Mouse (Mus musculus) heart, embryonic 13.5 days (tissue): ENCODE measurements around the gene Golm1. TPM values are rescaled to one million over a fixed set of nuclear protein-coding genes. Genes with fewer than 3 reads are reported as not detected.

Source experiments
- ATAC-seq: fragments of 200-750 bp; cut with Nextera tagmentation; 2 replicates; pipeline ENCODE4 v1.8.0; 2017; ENCODE audit warnings: moderate TSS enrichment; ENCODE audit not compliant: insufficient number of reproducible peaks, low FRiP score, low TSS enrichment; ENCODE audit errors: extremely low read depth
- H3K27ac ChIP-seq: fragments of 300-500 bp; sonication (generic); replicated peaks from 2 replicates; pipeline ENCODE4 v1.5.1; 2015; ENCODE audit warnings: moderate library complexity, mild to moderate bottlenecking, inconsistent platforms
- H3K27me3 ChIP-seq: fragments of 300-500 bp; sonication (generic); replicated peaks from 2 replicates; pipeline ENCODE4 v1.6.1; 2015; ENCODE audit warnings: mild to moderate bottlenecking, inconsistent platforms
- H3K36me3 ChIP-seq: fragments of 300-500 bp; sonication (generic); 2 replicates; pipeline ENCODE4 v1.6.1; 2015; ENCODE audit warnings: mild to moderate bottlenecking, inconsistent platforms
- H3K4me1 ChIP-seq: fragments of 300-500 bp; sonication (generic); 2 replicates; pipeline ENCODE4 v1.6.1; 2015; ENCODE audit warnings: inconsistent platforms
- H3K4me2 ChIP-seq: fragments of 300-500 bp; sonication (generic); 2 replicates; pipeline ENCODE4 v1.6.1; 2015; ENCODE audit warnings: inconsistent platforms, mild to moderate bottlenecking, moderate library complexity
- H3K4me3 ChIP-seq: fragments of 300-500 bp; sonication (generic); 2 replicates; pipeline ENCODE4 v1.5.1; 2015; ENCODE audit warnings: moderate library complexity, mild to moderate bottlenecking, inconsistent platforms
- H3K9ac ChIP-seq: fragments of 300-500 bp; sonication (generic); 2 replicates; pipeline ENCODE4 v1.6.1; 2015; ENCODE audit warnings: inconsistent platforms, mild to moderate bottlenecking, moderate library complexity
- H3K9me3 ChIP-seq: fragments of 300-500 bp; sonication (generic); 2 replicates; pipeline ENCODE4 v1.6.1; 2016; ENCODE audit warnings: inconsistent platforms
- WGBS: fragments of 180-500 bp; shearing (Covaris S2); methylation state at CpG from one replicate; pipeline ENCODE4 v1.1.7; 2015; ENCODE audit warnings: mixed read lengths; 5-methylcytosine and 5-hydroxymethylcytosine counted together
- polyA plus RNA-seq: library from polyadenylated mRNA; unstranded; fragments of >200 nt; fragmentation: Nextera tagmentation; extraction: Ambion mirVana; gene quantifications from 2 replicates; pipeline ENCODE4 v1.2.1, GENCODE M21; 2015

Gene Golm1
- polyA plus RNA-seq, 1 experiment from 2014 or later, result 51.3 TPM

- H3K27me3 ChIP-seq, result no peaks in the 10 kb centered on the region
- ATAC-seq, result no peak
- H3K9ac ChIP-seq, result no peak overlapping the region
- H3K9me3 ChIP-seq, result no peaks in the 10 kb centered on the region
- H3K27ac ChIP-seq, result no peak overlapping the region
- 91% methylated on average over 8 of the region's 8 CpGs for WGBS
- peaks cover 5% of the 10 kb centered on the region; the same call in 1 of the 2 replicates for H3K4me1 ChIP-seq
- no peak overlapping the region for H3K4me2 ChIP-seq
- no peak overlapping the region for H3K4me3 ChIP-seq
- peaks cover 60% of the 10 kb centered on the region for H3K36me3 ChIP-seq
Measured at GRCm38 (mm10) chr13:59661387-59661786, 14.2 kb downstream of the Golm1 start.

GRCm38 (mm10) chr13:59660371-59660770 is 15.2 kb downstream of the Golm1 start:
- 89% methylated on average over 3 of the region's 3 CpGs for WGBS
- Histone ChIP-seq H3K27ac (no peak overlapping the region), H3K4me2 (no peak overlapping the region), H3K27me3 (no peaks in the 10 kb centered on the region), H3K4me3 (no peak overlapping the region), H3K4me1 (peaks cover 6% of the 10 kb centered on the region; the same call in 1 of the 2 replicates), H3K9ac (no peak overlapping the region), H3K36me3 (peaks cover 60% of the 10 kb centered on the region), H3K9me3 (no peaks in the 10 kb centered on the region)
- ATAC-seq, result no peak

GRCm38 (mm10) chr13:59657781-59658180 is 17.8 kb downstream of the Golm1 start:
- H3K36me3 ChIP-seq, result peaks cover 40% of the 10 kb centered on the region
- H3K4me2 ChIP-seq, result no peak overlapping the region
- ATAC-seq, result no peak
- peaks cover 17% of the 10 kb centered on the region for H3K4me1 ChIP-seq
- H3K4me3 ChIP-seq, result no peak overlapping the region
- no peak overlapping the region for H3K27ac ChIP-seq
- no peak overlapping the region for H3K9ac ChIP-seq
- H3K9me3 ChIP-seq, result no peaks in the 10 kb centered on the region
- H3K27me3 ChIP-seq, result no peaks in the 10 kb centered on the region
- 83% methylated on average over 5 of the region's 5 CpGs for WGBS

GRCm38 (mm10) chr13:59656975-59657388 is 18.6 kb downstream of the Golm1 start:
- Histone ChIP-seq H3K4me3 (no peak overlapping the region), H3K4me2 (no peak overlapping the region), H3K27me3 (no peaks in the 10 kb centered on the region), H3K27ac (peak overlapping the region; percentile 39; the same call in 1 of the 2 replicates), H3K36me3 (peaks cover 32% of the 10 kb centered on the region), H3K4me1 (peaks cover 23% of the 10 kb centered on the region), H3K9ac (no peak overlapping the region), H3K9me3 (no peaks in the 10 kb centered on the region)
- no peak for ATAC-seq
- 74% methylated on average over 4 of the region's 4 CpGs for WGBS

GRCm38 (mm10) chr13:59656316-59656832 is 19.2 kb downstream of the Golm1 start:
- peaks cover 23% of the 10 kb centered on the region for H3K4me1 ChIP-seq
- no peak for ATAC-seq
- H3K27me3 ChIP-seq, result no peaks in the 10 kb centered on the region
- H3K4me2 ChIP-seq, result no peak overlapping the region
- peaks cover 26% of the 10 kb centered on the region for H3K36me3 ChIP-seq
- no peaks in the 10 kb centered on the region for H3K9me3 ChIP-seq
- no peak overlapping the region for H3K9ac ChIP-seq
- no peak overlapping the region for H3K4me3 ChIP-seq
- WGBS, result 65% methylated on average over 10 of the region's 10 CpGs
- peak overlapping the region; percentile 39; the same call in 1 of the 2 replicates for H3K27ac ChIP-seq

GRCm38 (mm10) chr13:59655718-59656315 is 19.8 kb downstream of the Golm1 start:
- Histone ChIP-seq H3K9me3 (no peaks in the 10 kb centered on the region), H3K9ac (no peak overlapping the region), H3K4me2 (no peak overlapping the region), H3K4me3 (no peak overlapping the region), H3K27ac (no peak overlapping the region), H3K27me3 (no peaks in the 10 kb centered on the region), H3K36me3 (peaks cover 22% of the 10 kb centered on the region), H3K4me1 (peaks cover 23% of the 10 kb centered on the region)
- WGBS, result 90% methylated on average over 15 of the region's 15 CpGs
- ATAC-seq, result no peak

GRCm38 (mm10) chr13:59654465-59654864 is 21.1 kb downstream of the Golm1 start:
- H3K4me1 ChIP-seq, result peaks cover 23% of the 10 kb centered on the region
- no peak overlapping the region for H3K27ac ChIP-seq
- no peak overlapping the region for H3K9ac ChIP-seq
- WGBS, result 76% methylated on average over 5 of the region's 5 CpGs
- ATAC-seq, result no peak
- H3K4me2 ChIP-seq, result no peak overlapping the region
- peaks cover 22% of the 10 kb centered on the region for H3K36me3 ChIP-seq
- H3K27me3 ChIP-seq, result no peaks in the 10 kb centered on the region
- H3K9me3 ChIP-seq, result no peaks in the 10 kb centered on the region
- H3K4me3 ChIP-seq, result no peak overlapping the region

GRCm38 (mm10) chr13:59653136-59653535 is 22.5 kb downstream of the Golm1 start:
- Histone ChIP-seq H3K4me3 (no peak overlapping the region), H3K27me3 (no peaks in the 10 kb centered on the region), H3K4me1 (peaks cover 23% of the 10 kb centered on the region), H3K27ac (no peak overlapping the region), H3K4me2 (no peak overlapping the region), H3K9me3 (no peaks in the 10 kb centered on the region), H3K36me3 (peaks cover 31% of the 10 kb centered on the region), H3K9ac (no peak overlapping the region; the same call in 1 of the 2 replicates)
- WGBS, result 61% methylated on average over 3 of the region's 3 CpGs
- ATAC-seq, result no peak

GRCm38 (mm10) chr13:59652651-59653050 is 23.0 kb downstream of the Golm1 start:
- no peak overlapping the region for H3K4me3 ChIP-seq
- H3K9me3 ChIP-seq, result no peaks in the 10 kb centered on the region
- H3K27me3 ChIP-seq, result no peaks in the 10 kb centered on the region
- ATAC-seq, result no peak
- no peak overlapping the region for H3K27ac ChIP-seq
- no peak overlapping the region; the same call in 1 of the 2 replicates for H3K9ac ChIP-seq
- H3K4me2 ChIP-seq, result no peak overlapping the region
- H3K4me1 ChIP-seq, result peaks cover 28% of the 10 kb centered on the region
- 44% methylated on average over 5 of the region's 5 CpGs for WGBS
- peaks cover 31% of the 10 kb centered on the region for H3K36me3 ChIP-seq

GRCm38 (mm10) chr13:59649781-59650180 is 25.8 kb downstream of the Golm1 start:
- peaks cover 36% of the 10 kb centered on the region for H3K36me3 ChIP-seq
- ATAC-seq, result no peak
- H3K9ac ChIP-seq, result no peak overlapping the region
- no peak overlapping the region for H3K4me3 ChIP-seq
- H3K4me1 ChIP-seq, result peaks cover 46% of the 10 kb centered on the region
- no peak overlapping the region for H3K27ac ChIP-seq
- no peaks in the 10 kb centered on the region for H3K27me3 ChIP-seq
- no peak overlapping the region for H3K4me2 ChIP-seq
- no peaks in the 10 kb centered on the region for H3K9me3 ChIP-seq
- 82% methylated on average over 5 of the region's 5 CpGs for WGBS

GRCm38 (mm10) chr13:59648598-59648997 is 27.0 kb downstream of the Golm1 start:
- no peak overlapping the region for H3K9ac ChIP-seq
- H3K4me1 ChIP-seq, result peaks cover 43% of the 10 kb centered on the region
- no peak overlapping the region for H3K4me2 ChIP-seq
- H3K27ac ChIP-seq, result no peak overlapping the region
- H3K9me3 ChIP-seq, result no peaks in the 10 kb centered on the region
- 85% methylated on average over 6 of the region's 6 CpGs for WGBS
- no peak for ATAC-seq
- H3K4me3 ChIP-seq, result no peak overlapping the region
- H3K27me3 ChIP-seq, result no peaks in the 10 kb centered on the region
- peaks cover 32% of the 10 kb centered on the region for H3K36me3 ChIP-seq

GRCm38 (mm10) chr13:59647484-59647883 is 28.1 kb downstream of the Golm1 start:
- no peak overlapping the region for H3K4me2 ChIP-seq
- no peaks in the 10 kb centered on the region for H3K9me3 ChIP-seq
- H3K36me3 ChIP-seq, result peaks cover 37% of the 10 kb centered on the region
- no peak overlapping the region for H3K4me3 ChIP-seq
- ATAC-seq, result no peak
- 69% methylated on average over 6 of the region's 6 CpGs for WGBS
- H3K27me3 ChIP-seq, result no peaks in the 10 kb centered on the region
- peaks cover 32% of the 10 kb centered on the region for H3K4me1 ChIP-seq
- H3K27ac ChIP-seq, result peak overlapping the region; percentile 34; the same call in 1 of the 2 replicates
- H3K9ac ChIP-seq, result no peak overlapping the region
